Mouse (Mus musculus) brain, embryonic 14.5 days (tissue): ENCODE measurements around the gene Retreg1. TPM values are rescaled to one million over a fixed set of nuclear protein-coding genes. Genes with fewer than 3 reads are reported as not detected.

ENCODE experiments used
- DNase-seq: peaks from one replicate; pipeline ENCODE4 v3.0.0-alpha.2; 2011; ENCODE audit warnings: low read depth
- CTCF ChIP-seq: fragments of 200-500 bp; IDR thresholded peaks from 2 replicates; pipeline ENCODE4 v1.5.1; 2012; ENCODE audit warnings: inconsistent platforms, mild to moderate bottlenecking, moderate library complexity, borderline replicate concordance; ENCODE audit not compliant: insufficient read depth, insufficient read length; ENCODE audit errors: extremely low read depth
- POLR2A ChIP-seq: fragments of 200-500 bp; IDR thresholded peaks from 2 replicates; pipeline ENCODE4 v1.6.1; 2012; ENCODE audit warnings: mild to moderate bottlenecking, inconsistent platforms, borderline replicate concordance; ENCODE audit not compliant: poor library complexity, insufficient read depth, insufficient read length, severe bottlenecking; ENCODE audit errors: extremely low read depth
- polyA plus RNA-seq: library from polyadenylated mRNA; depleted of rRNA; stranded (reverse); fragments of >200 nt; gene quantifications from 2 replicates; pipeline ENCODE4 v1.2.3, GENCODE M21; 2012

The Retreg1 gene
- polyA plus RNA-seq, 1 experiment: 8.9 TPM

GRCm38 (mm10) chr15:25928001-25928400 lies 85.0 kb downstream of the Retreg1 start:
- no peak for DNase-seq
- TF ChIP-seq CTCF (no peak), POLR2A (no peak)

- DNase-seq: no peak
- TF ChIP-seq CTCF (peak; percentile 28; the same call in 1 of the 2 replicates), POLR2A (no peak)
Observed at GRCm38 (mm10) chr15:25928831-25929230, 85.9 kb downstream of the Retreg1 start.

GRCm38 (mm10) chr15:25929518-25929917 lies 86.5 kb downstream of the Retreg1 start:
- DNase-seq: no peak
- TF ChIP-seq CTCF (no peak), POLR2A (no peak)

- TF ChIP-seq CTCF (no peak), POLR2A (no peak)
Observed at GRCm38 (mm10) chr15:25929936-25930335, 87.0 kb downstream of the Retreg1 start.

GRCm38 (mm10) chr15:25930657-25931056 lies 87.7 kb downstream of the Retreg1 start:
- DNase-seq: no peak
- no peak for TF ChIP-seq CTCF

More at GRCm38 (mm10) chr15:25929936-25930335, 87.0 kb downstream of the Retreg1 start:
- no peak for DNase-seq

GRCm38 (mm10) chr15:25932497-25932896 lies 89.5 kb downstream of the Retreg1 start:
- no peak for DNase-seq
- TF ChIP-seq CTCF: no peak
- TF ChIP-seq POLR2A: no peak

- DNase-seq: no peak
- no peak for TF ChIP-seq CTCF
- no peak for TF ChIP-seq POLR2A
Observed at GRCm38 (mm10) chr15:25932937-25933684, 90.1 kb downstream of the Retreg1 start.

- TF ChIP-seq POLR2A (no peak), CTCF (no peak)
- DNase-seq: no peak
Observed at GRCm38 (mm10) chr15:25933685-25934108, 90.7 kb downstream of the Retreg1 start.

- DNase-seq: no peak
- TF ChIP-seq CTCF: no peak
- no peak for TF ChIP-seq POLR2A
Observed at GRCm38 (mm10) chr15:25934411-25934810, 91.4 kb downstream of the Retreg1 start.

- DNase-seq: no peak
- TF ChIP-seq CTCF: no peak
- TF ChIP-seq POLR2A: no peak
Observed at GRCm38 (mm10) chr15:25938496-25938895, 95.5 kb downstream of the Retreg1 start.

GRCm38 (mm10) chr15:25940397-25941377 lies 97.7 kb downstream of the Retreg1 start:
- no peak for TF ChIP-seq CTCF
- no peak for TF ChIP-seq POLR2A
- no peak for DNase-seq

GRCm38 (mm10) chr15:25941514-25941913 lies 98.5 kb downstream of the Retreg1 start:
- no peak for TF ChIP-seq CTCF
- TF ChIP-seq POLR2A: no peak
- no peak for DNase-seq

- no peak for TF ChIP-seq CTCF
- TF ChIP-seq POLR2A: no peak
- no peak for DNase-seq
Observed at GRCm38 (mm10) chr15:25942415-25942814, 99.4 kb downstream of the Retreg1 start.
